Mouse (Mus musculus) liver, embryonic 14.5 days (tissue): ENCODE measurements at regions not wholly inside any gene's neighbourhood (a gene's known extent, or its start where the extent isn't known, plus 50 kb on each side); places are given as distances from the start of the nearest gene placed in this dataset.

ENCODE experiments used
- ATAC-seq: fragments of 200-750 bp; cut with Nextera tagmentation; 2 replicates; pipeline ENCODE4 v1.8.0; 2017; ENCODE audit warnings: moderate number of reproducible peaks, mild to moderate bottlenecking, moderate library complexity; ENCODE audit not compliant: insufficient read depth
- DNase-seq, 3 experiments: peaks; one replicate each; pipeline ENCODE4 v3.0.0-alpha.2; 2012 to 2013; ENCODE audit warnings: low read depth in 3 of 3, low spot score in 3 of 3
- H3K27ac ChIP-seq: fragments of 300-500 bp; sonication (generic); 2 replicates; pipeline ENCODE4 v1.5.1; 2014; ENCODE audit warnings: moderate library complexity, mild to moderate bottlenecking, control low read depth, inconsistent platforms
- H3K27me3 ChIP-seq: fragments of 300-500 bp; sonication (generic); 2 replicates; pipeline ENCODE4 v1.6.1; 2014; ENCODE audit warnings: mild to moderate bottlenecking, low read length, moderate library complexity; ENCODE audit not compliant: control insufficient read depth, insufficient read depth
- H3K36me3 ChIP-seq: fragments of 300-500 bp; sonication (generic); replicated peaks from 2 replicates; pipeline ENCODE4 v1.6.1; 2014; ENCODE audit warnings: low read depth; ENCODE audit not compliant: control insufficient read depth, insufficient read depth
- H3K4me1 ChIP-seq, 2 experiments: fragments of 200-500 bp in 1 of 2; fragments of 300-500 bp in 1 of 2; sonication (generic) in 1 of 2; replicated peaks; 2 replicates each; pipeline ENCODE4 v1.6.1; 2012 to 2014; ENCODE audit warnings: antibody characterized with exemption in 1 of 2, inconsistent platforms in 1 of 2, low read length in 1 of 2; ENCODE audit not compliant: control insufficient read depth in 2 of 2, insufficient read depth in 2 of 2
- H3K4me2 ChIP-seq: fragments of 300-500 bp; sonication (generic); 2 replicates; pipeline ENCODE4 v1.6.1; 2014; ENCODE audit warnings: low read depth, mild to moderate bottlenecking, control low read depth, moderate library complexity
- H3K4me3 ChIP-seq, 2 experiments: fragments of 200-500 bp in 1 of 2; fragments of 300-500 bp in 1 of 2; sonication (generic) in 1 of 2; 2 replicates each; pipeline ENCODE4 v1.5.1; 2012 to 2014; ENCODE audit warnings: low read depth in 2 of 2, low read length in 2 of 2, mild to moderate bottlenecking in 2 of 2, control low read depth in 1 of 2, inconsistent platforms in 1 of 2, moderate library complexity in 1 of 2; ENCODE audit not compliant: insufficient read depth in 1 of 2
- H3K9ac ChIP-seq: fragments of 300-500 bp; sonication (generic); replicated peaks from 2 replicates; pipeline ENCODE4 v1.6.1; 2014; ENCODE audit warnings: mild to moderate bottlenecking, control low read depth, moderate library complexity
- H3K9me3 ChIP-seq: fragments of 300-500 bp; sonication (generic); 2 replicates; pipeline ENCODE4 v1.6.1; 2016; ENCODE audit warnings: low read length, mixed read lengths; ENCODE audit not compliant: control insufficient read depth
- CTCF ChIP-seq: IDR thresholded peaks from 2 replicates; pipeline ENCODE4 v1.5.1; 2016; ENCODE audit warnings: antibody characterized with exemption, low read depth, control low read depth
- EP300 ChIP-seq: IDR thresholded peaks from 2 replicates; pipeline ENCODE4 v1.6.1; 2016; ENCODE audit warnings: antibody characterized with exemption, low read depth
- WGBS: fragments of 180-500 bp; shearing (Covaris S2); extraction: QIAGEN DNeasy Blood & Tissue Kit; methylation state at CpG from one replicate; pipeline ENCODE4 v1.1.7; 2014; ENCODE audit not compliant: insufficient replicate concordance; 5-methylcytosine and 5-hydroxymethylcytosine counted together

GRCm38 (mm10) chr13:11490766-11491165 is 616.0 kb downstream of the Ryr2 start:
- no peak overlapping the region for H3K9ac ChIP-seq
- H3K4me1 ChIP-seq: no peaks in the 10 kb centered on the region
- no peaks in the 10 kb centered on the region for H3K36me3 ChIP-seq
- DNase-seq: no peak
- H3K9me3 ChIP-seq: no peaks in the 10 kb centered on the region
- no peak for TF ChIP-seq EP300
- no peak for TF ChIP-seq CTCF
- no peak overlapping the region for H3K27ac ChIP-seq
- H3K4me3 ChIP-seq: no peak overlapping the region
- H3K27me3 ChIP-seq: no peaks in the 10 kb centered on the region
- H3K4me2 ChIP-seq: no peak overlapping the region
- 40% methylated on average over 3 of the region's 3 CpGs for WGBS
- ATAC-seq: no peak

- Histone ChIP-seq H3K9ac (no peak overlapping the region), H3K27me3 (no peaks in the 10 kb centered on the region), H3K4me2 (no peak overlapping the region), H3K4me3 (no peak overlapping the region), H3K27ac (no peak overlapping the region), H3K4me1 (no peaks in the 10 kb centered on the region), H3K36me3 (no peaks in the 10 kb centered on the region), H3K9me3 (no peaks in the 10 kb centered on the region)
- TF ChIP-seq EP300: no peak
- no peak for TF ChIP-seq CTCF
- ATAC-seq: no peak
- 28% methylated on average over 1 of the region's 1 CpGs for WGBS
- DNase-seq: no peak
Measured at GRCm38 (mm10) chr13:11483142-11483541, 623.6 kb downstream of the Ryr2 start.

- no peak overlapping the region for H3K9ac ChIP-seq
- H3K36me3 ChIP-seq: no peaks in the 10 kb centered on the region
- H3K4me3 ChIP-seq: no peak overlapping the region
- TF ChIP-seq CTCF: no peak
- TF ChIP-seq EP300: no peak
- no peaks in the 10 kb centered on the region for H3K9me3 ChIP-seq
- H3K4me1 ChIP-seq: no peaks in the 10 kb centered on the region
- DNase-seq (no peak), ATAC-seq (no peak)
- 36% methylated on average over 3 of the region's 3 CpGs for WGBS
- no peaks in the 10 kb centered on the region for H3K27me3 ChIP-seq
- H3K4me2 ChIP-seq: no peak overlapping the region
- no peak overlapping the region for H3K27ac ChIP-seq
Measured at GRCm38 (mm10) chr13:11482701-11483100, 624.0 kb downstream of the Ryr2 start.

- H3K9ac ChIP-seq: no peak overlapping the region
- no peak overlapping the region for H3K4me3 ChIP-seq
- no peak for TF ChIP-seq EP300
- no peaks in the 10 kb centered on the region for H3K27me3 ChIP-seq
- no peak for DNase-seq
- ATAC-seq: no peak
- H3K9me3 ChIP-seq: no peaks in the 10 kb centered on the region
- no peak overlapping the region for H3K27ac ChIP-seq
- 67% methylated on average over 2 of the region's 2 CpGs for WGBS
- no peak overlapping the region for H3K4me2 ChIP-seq
- H3K4me1 ChIP-seq: no peaks in the 10 kb centered on the region
- H3K36me3 ChIP-seq: no peaks in the 10 kb centered on the region
Measured at GRCm38 (mm10) chr13:11460251-11460650, 646.5 kb downstream of the Ryr2 start.

GRCm38 (mm10) chr13:11455113-11455512 is 651.6 kb downstream of the Ryr2 start:
- no peaks in the 10 kb centered on the region for H3K36me3 ChIP-seq
- no peak for TF ChIP-seq CTCF
- no peak for TF ChIP-seq EP300
- no peaks in the 10 kb centered on the region for H3K9me3 ChIP-seq
- no peak overlapping the region for H3K27ac ChIP-seq
- no peaks in the 10 kb centered on the region for H3K4me1 ChIP-seq
- ATAC-seq (no peak), DNase-seq (no peak)
- WGBS: 43% methylated on average over 3 of the region's 3 CpGs
- no peaks in the 10 kb centered on the region for H3K27me3 ChIP-seq
- no peak overlapping the region for H3K9ac ChIP-seq
- no peak overlapping the region for H3K4me3 ChIP-seq
- H3K4me2 ChIP-seq: no peak overlapping the region

DNA sequence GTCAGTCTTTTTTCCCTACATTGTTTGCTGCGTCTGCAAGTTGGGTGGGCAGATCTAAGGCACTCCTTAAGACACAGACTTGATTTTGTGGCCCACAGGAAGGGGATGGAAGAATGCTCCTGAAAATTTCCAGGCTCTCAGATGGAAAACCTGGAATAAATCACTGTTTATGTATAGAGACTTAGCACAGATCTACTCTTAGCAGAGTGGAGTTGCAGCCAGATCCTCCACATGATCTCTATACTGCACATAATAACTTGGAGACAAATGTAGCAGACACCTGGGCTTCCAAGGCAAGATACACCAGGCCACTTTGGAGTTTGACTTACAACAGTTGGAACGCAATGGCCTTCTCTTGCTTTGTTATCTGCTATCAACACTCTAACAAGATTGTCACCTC is 654.3 kb downstream of the Ryr2 start:
- no peak for ATAC-seq
- H3K4me3 ChIP-seq: no peak overlapping the region
- 56% methylated on average over 2 of the region's 2 CpGs for WGBS

More for the DNA sequence above, 654.3 kb downstream of the Ryr2 start:
- no peaks in the 10 kb centered on the region for H3K36me3 ChIP-seq
- H3K4me1 ChIP-seq: no peaks in the 10 kb centered on the region
- no peaks in the 10 kb centered on the region for H3K9me3 ChIP-seq
- no peak overlapping the region for H3K27ac ChIP-seq
- no peaks in the 10 kb centered on the region for H3K27me3 ChIP-seq
- DNase-seq: no peak
- TF ChIP-seq CTCF (no peak), EP300 (no peak)
- no peak overlapping the region for H3K4me2 ChIP-seq
- H3K9ac ChIP-seq: no peak overlapping the region
